Mouse (Mus musculus) CH12.LX (cell line): ENCODE results near the gene Zfp574. TPM values are rescaled to one million over a fixed set of nuclear protein-coding genes. Genes with fewer than 3 reads are reported as not detected.

Experiments used
- DNase-seq: peaks from one replicate; pipeline ENCODE4 v3.0.0-alpha.2; 2013; ENCODE audit errors: extremely low read depth
- H3K27ac ChIP-seq: 2 replicates; pipeline ENCODE4 v1.5.1; 2012; ENCODE audit warnings: low read depth, mild to moderate bottlenecking, control low read depth, moderate library complexity; ENCODE audit not compliant: insufficient read depth
- H3K27me3 ChIP-seq: replicated peaks from 2 replicates; pipeline ENCODE3; 2012; ENCODE audit warnings: inconsistent platforms
- H3K36me3 ChIP-seq, 2 experiments: replicated peaks in 1 of 2; 2 replicates each; pipeline versions ENCODE3 to v1.6.1; 2012; ENCODE audit warnings: inconsistent platforms in 1 of 2, low read length in 1 of 2, mild to moderate bottlenecking in 1 of 2, mixed read lengths in 1 of 2, moderate library complexity in 1 of 2; ENCODE audit not compliant: control insufficient read depth in 1 of 2, insufficient read depth in 1 of 2
- H3K4me1 ChIP-seq, 2 experiments: 2 replicates each; pipeline ENCODE4 v1.6.1; 2012; ENCODE audit warnings: inconsistent platforms in 1 of 2, moderate library complexity in 1 of 2; ENCODE audit not compliant: insufficient read depth in 2 of 2, control insufficient read depth in 1 of 2
- H3K4me2 ChIP-seq: 2 replicates; pipeline ENCODE4 v1.6.1; 2012; ENCODE audit warnings: low read depth, mild to moderate bottlenecking, control low read depth; ENCODE audit not compliant: poor library complexity, insufficient read depth, severe bottlenecking
- H3K4me3 ChIP-seq, 3 experiments: fragments of 150-350 bp in 1 of 3; sonication (generic) in 1 of 3; replicated peaks in 1 of 3; 2 replicates each; pipeline versions ENCODE3 to v1.5.1; 2011 to 2012; ENCODE audit warnings: low read depth in 2 of 3, low read length in 2 of 3, mild to moderate bottlenecking in 2 of 3, moderate library complexity in 2 of 3, control low read depth in 1 of 3, improper control_type of control experiment in 1 of 3, inconsistent platforms in 1 of 3, mixed read lengths in 1 of 3; ENCODE audit not compliant: poor library complexity in 1 of 3
- H3K79me2 ChIP-seq: replicated peaks from 2 replicates; pipeline ENCODE4 v1.6.1; 2012; ENCODE audit warnings: mild to moderate bottlenecking, moderate library complexity; ENCODE audit not compliant: control insufficient read depth, poor library complexity, insufficient read depth, severe bottlenecking; ENCODE audit errors: extremely low read depth
- H3K9ac ChIP-seq: 2 replicates; pipeline ENCODE4 v1.6.1; 2012; ENCODE audit warnings: low read depth, mild to moderate bottlenecking, control low read depth, moderate library complexity; ENCODE audit not compliant: insufficient read depth
- H3K9me3 ChIP-seq: replicated peaks from 2 replicates; pipeline ENCODE3; 2012; ENCODE audit warnings: low read length, inconsistent platforms, mixed read lengths
- CHD1 ChIP-seq: IDR thresholded peaks from 2 replicates; pipeline ENCODE4 v1.6.1; 2012; ENCODE audit warnings: low read depth, low read length, improper control_type of control experiment, inconsistent platforms
- CTCF ChIP-seq, 2 experiments: IDR thresholded peaks in 1 of 2; conservative IDR thresholded peaks in 1 of 2; 2 replicates each; pipeline ENCODE4 v1.5.1; 2011 to 2012; ENCODE audit warnings: low read depth in 2 of 2, low read length in 2 of 2, improper control_type of control experiment in 1 of 2, inconsistent platforms in 1 of 2, mild to moderate bottlenecking in 1 of 2, moderate library complexity in 1 of 2
- ELF1 ChIP-seq: IDR thresholded peaks from 2 replicates; pipeline ENCODE4 v1.6.1; 2014; ENCODE audit warnings: low read depth, mild to moderate bottlenecking, inconsistent platforms, low read length, improper control_type of control experiment
- EP300 ChIP-seq: IDR thresholded peaks from 2 replicates; pipeline ENCODE4 v1.6.1; 2011; ENCODE audit warnings: low read length, improper control_type of control experiment
- GABPA ChIP-seq: IDR thresholded peaks from 2 replicates; pipeline ENCODE4 v1.6.1; 2012; ENCODE audit warnings: low read depth, low read length, improper control_type of control experiment, inconsistent platforms; ENCODE audit not compliant: insufficient replicate concordance
- JUND ChIP-seq: conservative IDR thresholded peaks from 2 replicates; pipeline ENCODE4 v1.6.1; 2011; ENCODE audit warnings: low read depth, low read length, improper control_type of control experiment
- MAFK ChIP-seq: IDR thresholded peaks from 2 replicates; pipeline ENCODE4 v1.6.1; 2011; ENCODE audit warnings: low read length, improper control_type of control experiment; ENCODE audit not compliant: insufficient replicate concordance
- MAX ChIP-seq: IDR thresholded peaks from 2 replicates; pipeline ENCODE4 v1.6.1; 2011; ENCODE audit warnings: low read length, improper control_type of control experiment
- MEF2A ChIP-seq: IDR thresholded peaks from 2 replicates; pipeline ENCODE4 v1.6.1; 2014; ENCODE audit warnings: low read depth, mild to moderate bottlenecking, inconsistent platforms, low read length, improper control_type of control experiment, borderline replicate concordance
- MXI1 ChIP-seq: IDR thresholded peaks from 2 replicates; pipeline ENCODE4 v1.6.1; 2011; ENCODE audit warnings: mild to moderate bottlenecking, low read depth, low read length, improper control_type of control experiment
- NRF1 ChIP-seq: IDR thresholded peaks from 2 replicates; pipeline ENCODE4 v1.6.1; 2014; ENCODE audit warnings: low read depth, mild to moderate bottlenecking, inconsistent platforms, low read length, improper control_type of control experiment, moderate library complexity
- PAX5 ChIP-seq: IDR thresholded peaks from 2 replicates; pipeline ENCODE4 v1.6.1; 2012; ENCODE audit warnings: low read length, inconsistent platforms, mixed read lengths
- POLR2AphosphoS2 ChIP-seq: IDR thresholded peaks from 2 replicates; pipeline ENCODE4 v1.6.1; 2011; ENCODE audit warnings: low read depth, low read length, improper control_type of control experiment
- RAD21 ChIP-seq: IDR thresholded peaks from 2 replicates; pipeline ENCODE4 v1.6.1; 2011; ENCODE audit warnings: low read depth, mild to moderate bottlenecking, low read length, improper control_type of control experiment, moderate library complexity
- SMC3 ChIP-seq: IDR thresholded peaks from 2 replicates; pipeline ENCODE4 v1.6.1; 2011; ENCODE audit warnings: low read depth, low read length, improper control_type of control experiment
- UBTF ChIP-seq: IDR thresholded peaks from 2 replicates; pipeline ENCODE4 v1.6.1; 2012; ENCODE audit warnings: low read depth, mild to moderate bottlenecking, inconsistent platforms, low read length, improper control_type of control experiment, moderate library complexity
- USF1 ChIP-seq: IDR thresholded peaks from 2 replicates; pipeline ENCODE4 v1.6.1; 2014; ENCODE audit warnings: low read depth, mild to moderate bottlenecking, inconsistent platforms, low read length, improper control_type of control experiment
- ZKSCAN1 ChIP-seq: IDR thresholded peaks from 2 replicates; pipeline ENCODE4 v1.6.1; 2012; ENCODE audit warnings: low read depth, inconsistent platforms, low read length, improper control_type of control experiment, borderline replicate concordance
- ZNF384 ChIP-seq: IDR thresholded peaks from 2 replicates; pipeline ENCODE4 v1.6.1; 2012; ENCODE audit warnings: low read depth, low read length, improper control_type of control experiment, inconsistent platforms
- dilution Hi-C: fragments of 300-500 bp; cut with MboI; formaldehyde crosslinking; loops from 2 replicates; pipeline ENCODE4 v1.14.3; 2020; ENCODE audit warnings: low sequenced_read_pairs; ENCODE audit not compliant: extremely low pct_unique_long_range_greater_than_20kb, extremely low pct_ligation_motif_present
- in situ Hi-C: fragments of 300-500 bp; cut with MboI; formaldehyde crosslinking; loops from 3 replicates; pipeline ENCODE4 v1.14.3; 2019; ENCODE audit warnings: low sequenced_read_pairs, low pct_ligation_motif_present, low pct_unique_long_range_greater_than_20kb, mixed read lengths
- polyA plus RNA-seq: library from polyadenylated mRNA; unstranded; fragments of >175 nt; gene quantifications from 2 replicates; pipeline ENCODE4 v1.2.1, GENCODE M21; 2012; ENCODE audit warnings: low read depth; ENCODE audit not compliant: insufficient read length
- total RNA-seq, 2 experiments: library from RNA; depleted of rRNA; stranded (reverse); fragments of 300-350 nt in 1 of 2; fragments of >200 nt in 1 of 2; gene quantifications; 2 replicates each; pipeline ENCODE4 v1.2.3; 2012 to 2014

Gene Zfp574
- total and polyA plus RNA-seq, 3 experiments, result 3.4 to 13.3 (median 11.2) TPM

GRCm38 (mm10) chr7:25077414-25077755 lies 5.0 kb downstream of the Zfp574 start:
- peak overlapping the region; percentile 29 for H3K27ac ChIP-seq
- TF ChIP-seq CHD1 (no peak), MXI1 (0 out of 2 replicates have a peak, but pooled peaks have one; percentile 34), EP300 (no peak), MAX (no peak)
- H3K9me3 ChIP-seq, result no peaks in the 10 kb centered on the region
- in situ Hi-C loops, result no loop called here
- no peaks in the 10 kb centered on the region for H3K27me3 ChIP-seq
- H3K4me2 ChIP-seq, result peak overlapping the region; percentile 59
- peaks cover 30 to 36% of the 10 kb centered on the region in 2 experiments for H3K36me3 ChIP-seq
- peaks cover 26% of the 10 kb centered on the region for H3K79me2 ChIP-seq
- peak overlapping the region; percentile 96 for H3K9ac ChIP-seq
- DNase-seq, result no peak
- peak overlapping the region; percentile 76 to 88 (median 87) for H3K4me3 ChIP-seq
- dilution Hi-C loops, result no loop called here
- H3K4me1 ChIP-seq, result peaks cover 12 to 43% of the 10 kb centered on the region in 2 experiments

- Histone ChIP-seq H3K27me3 (no peaks in the 10 kb centered on the region), H3K36me3 (peaks cover 42 to 54% of the 10 kb centered on the region in 2 experiments), H3K4me2 (no peak overlapping the region), H3K4me1 (peaks cover 12 to 57% of the 10 kb centered on the region in 2 experiments), H3K9ac (no peak overlapping the region), H3K9me3 (no peaks in the 10 kb centered on the region), H3K79me2 (peaks cover 26% of the 10 kb centered on the region), H3K4me3 (no peak overlapping the region), H3K27ac (no peak overlapping the region)
- dilution Hi-C loops (no loop called here), in situ Hi-C loops (no loop called here)
- DNase-seq, result no peak
- TF ChIP-seq ZKSCAN1 (no peak), PAX5 (no peak), NRF1 (no peak), ELF1 (no peak), MEF2A (no peak), POLR2AphosphoS2 (no peak), SMC3 (no peak), ZNF384 (no peak), JUND (no peak), MXI1 (no peak), UBTF (no peak), CTCF (conservative IDR thresholded peaks at IDR 0.05 in 1 of 2, IDR thresholded peaks at IDR 0.05 in 1 of 2; ENCODE audit: low read depth in 2 of 2, low read length in 2 of 2) (no peak), GABPA (no peak), MAFK (no peak), RAD21 (no peak), USF1 (no peak), CHD1 (no peak)
These were observed 7.2 kb downstream of the Zfp574 start for GRCm38 (mm10) chr7:25079496-25080026.
